Mouse (Mus musculus) intestine, embryonic 15.5 days (tissue): ENCODE data around the gene Gm5089. TPM values are rescaled to one million over a fixed set of nuclear protein-coding genes. Genes with fewer than 3 reads are reported as not detected.
A peak's percentile ranks its signal among the peaks of the same experiment; 100 is the strongest.

ENCODE experiments used
- ATAC-seq: fragments of 200-750 bp; cut with Nextera tagmentation; 2 replicates; pipeline ENCODE4 v1.8.0; 2017; ENCODE audit warnings: moderate TSS enrichment, moderate library complexity
- H3K27ac ChIP-seq: fragments of 300-500 bp; sonication (generic); 2 replicates; pipeline ENCODE4 v1.5.1; 2015; ENCODE audit warnings: mild to moderate bottlenecking, inconsistent platforms
- H3K27me3 ChIP-seq: fragments of 300-500 bp; sonication (generic); replicated peaks from 2 replicates; pipeline ENCODE4 v1.6.1; 2015; ENCODE audit warnings: inconsistent platforms
- H3K36me3 ChIP-seq: fragments of 300-500 bp; sonication (generic); 2 replicates; pipeline ENCODE4 v1.6.1; 2015; ENCODE audit warnings: inconsistent platforms
- H3K4me1 ChIP-seq: fragments of 300-500 bp; sonication (generic); replicated peaks from 2 replicates; pipeline ENCODE4 v1.6.1; 2015; ENCODE audit warnings: inconsistent platforms
- H3K4me2 ChIP-seq: fragments of 300-500 bp; sonication (generic); replicated peaks from 2 replicates; pipeline ENCODE4 v1.6.1; 2015; ENCODE audit warnings: mild to moderate bottlenecking, inconsistent platforms
- H3K4me3 ChIP-seq: fragments of 300-500 bp; sonication (generic); replicated peaks from 2 replicates; pipeline ENCODE4 v1.5.1; 2015; ENCODE audit warnings: inconsistent platforms
- H3K9ac ChIP-seq: fragments of 300-500 bp; sonication (generic); 2 replicates; pipeline ENCODE4 v1.6.1; 2015; ENCODE audit warnings: inconsistent platforms
- H3K9me3 ChIP-seq: fragments of 300-500 bp; sonication (generic); 2 replicates; pipeline ENCODE4 v1.6.1; 2016; ENCODE audit warnings: inconsistent platforms
- WGBS: fragments of 180-500 bp; shearing (Covaris S2); methylation state at CpG from one replicate; pipeline ENCODE4 v1.1.7; 2015; 5-methylcytosine and 5-hydroxymethylcytosine counted together
- polyA plus RNA-seq: library from polyadenylated mRNA; unstranded; fragments of >200 nt; fragmentation: Nextera tagmentation; extraction: Ambion mirVana; gene quantifications from 2 replicates; pipeline ENCODE4 v1.2.1, GENCODE M21; 2015

Gm5089 gene
- polyA plus RNA-seq, 1 experiment from 2014 or later, result not detected

DNA sequence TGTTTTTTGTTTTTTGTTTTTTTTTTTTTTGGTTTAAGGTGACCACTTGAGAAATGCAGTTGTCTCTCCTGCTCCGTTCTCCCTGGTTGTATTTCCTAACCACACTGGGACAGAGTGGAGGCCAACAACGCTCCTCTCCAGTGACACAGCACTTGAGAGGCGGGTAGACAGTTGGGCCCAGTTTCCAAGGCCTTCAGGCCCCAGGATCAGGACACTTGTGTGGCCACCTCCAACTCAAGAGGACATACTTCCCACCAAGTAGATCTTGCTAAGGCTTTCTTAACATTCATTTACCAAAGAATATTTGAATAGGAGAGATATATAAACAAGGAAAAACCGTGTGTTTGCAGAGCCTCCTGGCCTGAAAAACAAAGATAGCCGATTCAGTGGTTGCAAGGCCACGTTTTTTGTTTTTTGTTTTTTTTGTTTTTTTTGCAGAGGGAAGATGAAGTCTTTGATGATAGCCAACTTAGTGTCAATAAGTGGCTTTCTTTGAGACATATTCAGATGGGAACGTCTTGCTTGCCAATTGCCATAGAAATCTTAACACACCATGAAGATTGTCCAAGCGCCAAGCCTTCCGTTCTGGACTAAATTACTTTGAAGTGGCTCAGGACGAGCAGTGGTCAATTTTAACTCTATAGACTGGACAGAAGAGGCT is 4.1 kb upstream of the Gm5089 start:
- no peak overlapping the region for H3K9ac ChIP-seq
- no peak for ATAC-seq
- no peaks in the 10 kb centered on the region for H3K36me3 ChIP-seq
- no peaks in the 10 kb centered on the region for H3K9me3 ChIP-seq
- H3K4me1 ChIP-seq, result peaks cover 15% of the 10 kb centered on the region
- WGBS, result 60% methylated on average over 10 of the region's 10 CpGs
- peaks cover 65% of the 10 kb centered on the region for H3K27me3 ChIP-seq
- H3K27ac ChIP-seq, result no peak overlapping the region
- H3K4me2 ChIP-seq, result no peak overlapping the region
- H3K4me3 ChIP-seq, result no peak overlapping the region

DNA sequence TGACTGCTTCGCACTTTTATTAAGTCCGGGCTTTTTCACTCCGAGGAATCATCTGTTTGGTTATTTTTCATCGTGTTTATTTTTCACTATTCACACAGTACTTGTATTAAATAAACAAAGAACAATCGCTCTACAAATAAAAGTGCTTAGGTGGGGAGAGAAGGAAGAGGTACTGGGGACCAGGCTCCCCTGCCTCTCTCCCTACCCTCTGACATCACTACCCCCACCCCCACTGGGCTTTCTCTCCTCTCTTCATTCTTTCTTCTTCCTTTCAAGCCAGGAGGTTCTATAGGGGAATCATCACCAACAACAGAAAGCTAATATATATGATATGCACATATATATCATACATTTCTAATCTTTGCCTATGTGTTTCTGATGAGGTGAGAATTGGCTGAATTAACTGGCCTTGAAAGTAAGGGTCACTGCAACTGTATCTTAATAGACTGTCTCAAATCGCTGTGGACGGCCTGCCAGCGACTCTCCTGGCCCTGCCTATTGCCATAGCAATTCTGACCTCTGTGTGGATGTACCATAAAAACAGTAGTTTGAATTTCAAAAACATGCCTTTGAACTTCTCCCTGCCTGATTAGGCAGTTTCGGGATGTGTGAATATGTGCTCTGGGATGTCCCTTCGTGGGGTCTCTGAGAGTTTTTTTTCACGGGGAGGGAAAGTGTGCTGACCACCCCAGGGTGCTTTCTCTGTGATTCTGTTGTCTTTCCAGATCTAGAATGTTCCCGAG is 3.3 kb upstream of the Gm5089 start:
- no peak for ATAC-seq
- Histone ChIP-seq H3K36me3 (no peaks in the 10 kb centered on the region), H3K9me3 (no peaks in the 10 kb centered on the region), H3K4me1 (peaks cover 16% of the 10 kb centered on the region), H3K27me3 (peaks cover 69% of the 10 kb centered on the region), H3K4me2 (peak overlapping the region; percentile 43), H3K9ac (no peak overlapping the region), H3K4me3 (no peak overlapping the region), H3K27ac (no peak overlapping the region)
- WGBS, result 13% methylated on average over 12 of the region's 12 CpGs

DNA sequence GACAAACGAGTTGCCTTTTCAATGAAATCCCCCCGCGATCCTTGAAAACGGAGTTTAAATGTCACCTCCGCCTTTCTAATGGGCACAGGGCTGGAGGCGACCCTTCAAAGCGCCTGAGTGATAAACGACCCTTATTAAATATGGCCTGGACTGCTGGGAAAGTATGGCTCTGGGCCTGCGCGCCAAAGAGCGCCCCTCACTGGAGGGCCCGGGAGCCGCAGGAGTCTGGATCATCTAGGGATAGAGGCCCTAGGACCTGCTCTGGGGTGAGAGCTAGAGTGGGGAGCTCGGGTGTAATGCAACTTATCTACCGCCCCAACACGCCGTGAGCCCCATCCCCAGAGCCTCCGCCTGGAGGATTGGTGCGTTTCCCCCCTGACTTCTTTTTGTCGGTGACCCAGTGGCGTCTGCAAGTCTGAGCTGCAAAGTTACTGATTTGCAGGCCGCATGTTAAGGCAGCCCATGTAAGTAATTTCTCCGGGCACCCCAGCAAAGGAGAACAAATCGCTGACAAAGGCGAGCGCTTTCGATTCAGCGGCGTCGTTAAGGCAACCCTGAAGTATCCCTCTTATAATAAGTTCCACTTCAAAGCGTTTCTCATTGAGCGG is 2.6 kb upstream of the Gm5089 start:
- ATAC-seq, result no peak
- Histone ChIP-seq H3K27ac (no peak overlapping the region), H3K4me3 (no peak overlapping the region), H3K27me3 (peaks cover 69% of the 10 kb centered on the region), H3K9me3 (no peaks in the 10 kb centered on the region), H3K4me1 (peaks cover 16% of the 10 kb centered on the region), H3K36me3 (no peaks in the 10 kb centered on the region), H3K4me2 (peak overlapping the region; percentile 43), H3K9ac (no peak overlapping the region)
- 5% methylated on average over 32 of the region's 32 CpGs for WGBS

DNA sequence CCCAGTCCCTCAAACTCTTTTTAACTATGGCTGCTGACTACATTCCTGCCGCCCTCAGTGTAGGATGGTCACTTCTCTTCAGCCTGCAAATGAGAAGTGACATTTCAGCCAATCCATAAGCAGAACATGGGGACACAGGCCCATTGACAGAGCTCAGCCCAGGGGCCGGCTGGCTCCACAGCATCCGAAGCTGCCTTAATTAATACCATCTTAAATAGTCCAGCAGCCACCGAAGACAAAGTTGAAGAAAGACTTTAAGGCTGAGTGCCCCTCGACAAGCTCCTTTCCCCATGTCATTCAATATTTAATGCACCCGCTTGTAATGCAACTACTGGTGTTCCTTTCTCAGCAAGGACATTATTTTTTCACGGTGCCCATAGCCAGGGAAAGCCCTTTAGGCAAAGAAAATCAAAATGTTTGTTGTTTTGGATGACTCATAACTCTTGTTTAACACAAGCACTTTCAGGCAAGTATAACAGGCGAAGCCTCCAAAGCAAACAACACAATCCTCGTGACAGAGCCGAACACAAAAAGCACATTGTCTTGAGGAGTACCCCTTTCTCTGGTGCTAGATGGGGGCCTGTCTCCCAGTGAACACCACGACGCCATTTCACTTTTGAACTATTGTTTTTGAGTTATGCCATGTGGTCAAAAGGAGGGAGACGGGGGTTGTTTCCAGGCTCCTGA is 1.9 kb upstream of the Gm5089 start:
- Histone ChIP-seq H3K4me3 (no peak overlapping the region), H3K4me2 (no peak overlapping the region), H3K9ac (no peak overlapping the region), H3K4me1 (peaks cover 16% of the 10 kb centered on the region), H3K9me3 (no peaks in the 10 kb centered on the region), H3K27ac (no peak overlapping the region), H3K27me3 (peaks cover 71% of the 10 kb centered on the region), H3K36me3 (no peaks in the 10 kb centered on the region)
- WGBS, result 45% methylated on average over 13 of the region's 13 CpGs
- no peak for ATAC-seq

DNA sequence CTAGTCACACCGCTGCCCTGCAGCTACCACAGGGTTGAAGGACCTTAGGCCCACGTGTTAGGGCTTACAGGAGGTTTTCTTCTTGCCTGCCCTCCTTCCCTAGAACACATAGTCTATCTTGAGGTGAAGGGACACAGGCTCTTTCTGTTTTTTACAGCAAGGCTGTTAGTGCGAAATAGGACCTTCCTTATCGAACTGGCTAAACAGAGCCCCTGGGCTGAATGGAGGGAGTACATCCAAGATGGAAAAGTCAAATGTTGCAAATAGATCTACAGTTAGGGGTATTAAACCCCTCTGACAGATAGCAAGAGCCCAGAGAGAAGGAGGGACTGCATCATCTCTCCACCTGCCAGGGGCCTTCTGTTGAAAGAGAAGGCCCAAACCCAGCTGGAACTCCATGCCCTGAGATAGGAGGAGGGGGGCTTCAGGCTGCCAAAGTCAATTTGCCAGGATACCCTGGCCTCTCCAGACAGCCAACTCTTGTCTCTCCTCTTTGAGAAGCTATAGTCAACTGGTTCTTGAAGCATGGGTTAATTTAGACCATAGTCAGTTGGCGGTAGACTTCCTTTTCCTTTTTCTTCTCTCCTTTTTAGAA is 733 bp upstream of the Gm5089 start:
- WGBS, result 63% methylated on average over 5 of the region's 5 CpGs
- Histone ChIP-seq H3K9me3 (no peaks in the 10 kb centered on the region), H3K36me3 (no peaks in the 10 kb centered on the region), H3K27ac (no peak overlapping the region), H3K4me3 (no peak overlapping the region), H3K4me1 (peaks cover 16% of the 10 kb centered on the region), H3K4me2 (peak overlapping the region; percentile 58; the same call in 1 of the 2 replicates), H3K27me3 (peaks cover 79% of the 10 kb centered on the region), H3K9ac (no peak overlapping the region)
- ATAC-seq, result no peak

DNA sequence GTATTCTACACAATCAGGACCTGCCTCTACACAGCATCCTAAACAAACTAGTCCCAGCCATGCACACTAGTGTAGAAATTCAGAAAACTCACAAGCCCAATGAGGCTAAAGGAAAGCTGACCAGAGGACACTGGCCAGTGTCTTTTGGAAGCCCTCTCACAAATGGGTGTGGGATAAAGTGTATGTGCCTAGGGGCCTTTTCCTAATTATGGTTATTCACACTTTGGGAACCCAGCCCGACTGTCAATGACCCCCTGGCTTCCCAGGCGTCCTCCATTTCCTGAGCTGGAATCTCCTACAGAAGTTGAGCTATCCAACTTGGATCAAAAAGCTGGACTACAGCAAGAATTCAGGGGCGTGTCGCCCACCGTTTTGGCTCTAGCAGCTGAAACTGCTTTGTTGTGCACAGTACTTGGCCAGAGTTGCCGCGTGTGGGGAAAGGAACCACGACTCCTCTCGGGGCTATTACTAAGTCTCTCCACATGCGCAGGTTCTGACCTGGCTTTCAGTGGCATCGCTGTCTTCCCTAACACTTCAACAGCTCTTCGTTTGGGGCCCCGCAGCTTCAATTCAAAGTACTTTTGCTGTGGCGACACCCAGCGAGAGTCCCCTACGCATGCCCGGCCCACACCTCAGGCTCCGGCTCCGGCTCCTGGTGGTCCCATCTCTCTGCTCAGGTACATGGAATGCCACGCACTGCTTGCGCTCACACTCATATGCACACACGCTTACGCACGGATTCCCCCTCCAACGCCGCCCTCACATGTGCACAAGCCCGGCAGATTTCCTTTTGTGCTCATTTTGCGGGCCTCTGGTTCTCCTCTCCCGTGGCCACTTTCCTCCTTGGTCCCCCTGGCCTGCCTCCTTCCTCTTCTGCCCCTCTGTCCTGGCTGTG is 1.1 kb downstream of the Gm5089 start:
- ATAC-seq, result no peak
- Histone ChIP-seq H3K9ac (no peak overlapping the region), H3K4me1 (peaks cover 16% of the 10 kb centered on the region), H3K4me2 (peak overlapping the region; percentile 58), H3K4me3 (no peak overlapping the region), H3K36me3 (no peaks in the 10 kb centered on the region), H3K9me3 (no peaks in the 10 kb centered on the region), H3K27me3 (peaks cover 64% of the 10 kb centered on the region), H3K27ac (no peak overlapping the region)
- WGBS, result 6% methylated on average over 29 of the region's 29 CpGs

DNA sequence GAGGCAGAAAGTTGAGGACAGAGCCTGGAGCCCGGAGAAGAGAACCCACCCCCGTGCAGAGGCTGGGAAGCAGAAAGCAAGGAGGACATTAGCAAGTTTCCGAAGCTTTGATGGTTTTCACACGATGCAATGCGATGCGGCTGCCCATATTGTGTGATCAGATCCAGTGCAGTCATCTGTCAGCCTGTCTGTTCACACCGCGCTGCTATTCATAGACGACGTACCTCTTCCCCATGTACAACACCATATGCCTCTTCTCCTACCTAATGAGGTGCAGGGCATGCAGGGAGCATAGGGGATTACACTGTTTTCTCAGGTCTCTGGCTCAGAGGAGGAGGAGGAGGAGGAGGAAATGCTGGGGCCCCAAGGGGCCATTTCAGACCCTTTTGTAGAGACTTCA is 14.1 kb downstream of the Gm5089 start:
- H3K9ac ChIP-seq, result no peak overlapping the region
- no peaks in the 10 kb centered on the region for H3K27me3 ChIP-seq
- H3K9me3 ChIP-seq, result no peaks in the 10 kb centered on the region
- H3K27ac ChIP-seq, result no peak overlapping the region
- no peak for ATAC-seq
- no peaks in the 10 kb centered on the region for H3K36me3 ChIP-seq
- no peak overlapping the region for H3K4me2 ChIP-seq
- WGBS, result 70% methylated on average over 10 of the region's 10 CpGs
- H3K4me1 ChIP-seq, result no peaks in the 10 kb centered on the region
- no peak overlapping the region for H3K4me3 ChIP-seq

DNA sequence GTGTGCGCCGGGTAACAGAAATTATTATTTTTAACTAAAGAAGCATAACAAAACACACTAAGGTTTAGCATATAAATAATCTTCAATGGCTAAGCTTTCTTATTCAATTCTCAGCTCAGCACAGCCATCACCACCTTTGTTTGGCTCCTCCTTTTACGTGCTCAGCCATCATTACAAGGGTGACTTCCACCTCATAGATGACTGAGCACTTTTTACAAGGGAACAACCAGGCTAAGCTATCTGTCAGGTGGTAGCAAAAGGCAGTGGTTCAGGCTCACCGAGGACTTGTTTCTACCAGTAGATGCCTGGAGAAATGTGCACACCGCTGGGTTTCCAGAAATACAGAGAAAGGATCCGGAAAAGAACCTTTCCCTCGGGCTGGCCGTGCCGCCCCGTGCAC is 16.9 kb downstream of the Gm5089 start:
- H3K27me3 ChIP-seq, result no peaks in the 10 kb centered on the region
- H3K9ac ChIP-seq, result no peak overlapping the region
- no peaks in the 10 kb centered on the region for H3K36me3 ChIP-seq
- H3K4me1 ChIP-seq, result no peaks in the 10 kb centered on the region
- no peaks in the 10 kb centered on the region for H3K9me3 ChIP-seq
- WGBS, result 86% methylated on average over 10 of the region's 10 CpGs
- H3K27ac ChIP-seq, result no peak overlapping the region
- ATAC-seq, result no peak
- H3K4me2 ChIP-seq, result no peak overlapping the region
- H3K4me3 ChIP-seq, result no peak overlapping the region

DNA sequence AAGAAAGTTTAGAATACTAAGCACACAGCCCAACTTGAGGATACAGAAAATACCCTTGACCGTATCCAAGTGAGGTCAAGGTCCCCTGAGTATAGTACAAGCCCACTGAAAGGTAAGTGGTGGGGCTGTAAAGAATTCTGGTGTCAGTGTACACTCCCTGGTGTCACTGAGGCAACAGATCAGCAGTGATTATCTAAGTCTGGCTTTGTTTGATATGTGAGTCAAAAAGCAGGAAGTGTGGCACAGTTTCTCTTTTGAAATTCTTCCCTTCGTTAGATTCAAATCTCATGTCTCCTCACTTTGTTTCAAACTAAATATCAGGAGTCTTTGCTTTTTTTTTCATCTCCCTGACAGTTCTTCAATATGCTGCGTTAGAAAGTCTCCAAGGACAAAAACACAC is 18.4 kb downstream of the Gm5089 start:
- Histone ChIP-seq H3K4me1 (no peaks in the 10 kb centered on the region), H3K27me3 (no peaks in the 10 kb centered on the region), H3K4me3 (no peak overlapping the region), H3K9ac (no peak overlapping the region), H3K36me3 (no peaks in the 10 kb centered on the region), H3K9me3 (no peaks in the 10 kb centered on the region), H3K27ac (no peak overlapping the region), H3K4me2 (no peak overlapping the region)
- ATAC-seq, result no peak
- 57% methylated on average over 3 of the region's 3 CpGs for WGBS

DNA sequence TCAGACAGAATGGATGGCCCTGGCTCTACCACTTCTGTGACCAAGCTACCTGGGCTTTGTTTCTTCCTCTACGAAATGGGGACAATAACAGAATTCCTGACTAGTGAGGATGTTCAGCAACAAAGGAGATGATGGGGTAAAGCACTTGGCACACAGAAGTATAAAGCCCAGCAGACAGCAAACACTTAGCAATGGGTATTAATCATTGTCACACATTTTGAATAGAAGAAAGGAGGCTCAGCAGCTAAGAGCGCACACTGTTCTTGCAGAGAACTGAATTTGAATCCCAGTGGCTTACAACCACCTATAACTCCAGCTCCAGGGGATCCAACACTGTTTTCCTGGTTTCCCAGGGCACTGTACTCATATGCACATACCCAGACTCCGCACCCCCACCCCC is 23.3 kb downstream of the Gm5089 start:
- no peaks in the 10 kb centered on the region for H3K36me3 ChIP-seq
- ATAC-seq, result no peak
- 80% methylated on average over 3 of the region's 3 CpGs for WGBS
- no peaks in the 10 kb centered on the region for H3K4me1 ChIP-seq
- H3K27me3 ChIP-seq, result no peaks in the 10 kb centered on the region
- no peak overlapping the region for H3K4me3 ChIP-seq
- no peaks in the 10 kb centered on the region for H3K9me3 ChIP-seq
- H3K27ac ChIP-seq, result no peak overlapping the region
- no peak overlapping the region for H3K9ac ChIP-seq
- no peak overlapping the region for H3K4me2 ChIP-seq

DNA sequence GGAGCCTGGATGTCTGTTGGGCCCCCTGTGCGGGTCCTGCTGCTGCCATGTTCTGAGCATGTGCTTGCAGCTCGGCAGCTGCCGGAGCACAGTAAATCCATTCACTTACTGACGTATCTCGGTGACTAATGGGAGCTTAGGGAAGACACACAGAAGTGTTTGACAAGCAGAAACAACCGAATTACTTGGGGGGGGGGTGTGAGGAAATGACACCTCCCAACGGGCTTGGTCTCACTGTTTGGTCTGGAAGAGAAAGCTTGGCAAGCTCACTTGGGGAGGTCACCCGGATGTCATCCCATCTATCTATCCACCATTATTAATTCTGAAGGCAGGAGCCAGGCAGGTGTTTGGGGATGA is 23.7 kb downstream of the Gm5089 start:
- no peaks in the 10 kb centered on the region for H3K27me3 ChIP-seq
- H3K36me3 ChIP-seq, result no peaks in the 10 kb centered on the region
- no peak overlapping the region for H3K27ac ChIP-seq
- WGBS, result 46% methylated on average over 8 of the region's 8 CpGs
- no peak for ATAC-seq
- H3K4me3 ChIP-seq, result no peak overlapping the region
- H3K9ac ChIP-seq, result no peak overlapping the region
- H3K9me3 ChIP-seq, result no peaks in the 10 kb centered on the region
- no peak overlapping the region for H3K4me2 ChIP-seq
- no peaks in the 10 kb centered on the region for H3K4me1 ChIP-seq
